Mouse (Mus musculus) cerebellum, adult 2 months (tissue): ENCODE results near the gene Endou. TPM values are rescaled to one million over a fixed set of nuclear protein-coding genes. Genes with fewer than 3 reads are reported as not detected.

ENCODE experiments used
- DNase-seq, 2 experiments: peaks; one replicate each; pipeline ENCODE4 v3.0.0; 2021
- H3K27ac ChIP-seq: fragments of 200-500 bp; 2 replicates; pipeline ENCODE4 v1.5.1; 2012; ENCODE audit warnings: low read length, control low read depth, inconsistent platforms; ENCODE audit not compliant: insufficient read depth
- H3K27me3 ChIP-seq: fragments of 200-500 bp; 2 replicates; pipeline ENCODE4 v1.6.1; 2012; ENCODE audit warnings: inconsistent platforms, mild to moderate bottlenecking, low read length, moderate library complexity; ENCODE audit not compliant: control insufficient read depth, insufficient read depth
- H3K4me1 ChIP-seq: fragments of 200-500 bp; 2 replicates; pipeline ENCODE4 v1.6.1; 2011; ENCODE audit warnings: low read length; ENCODE audit not compliant: control insufficient read depth, insufficient read depth
- H3K4me3 ChIP-seq: fragments of 200-500 bp; replicated peaks from 2 replicates; pipeline ENCODE3; 2011; ENCODE audit warnings: mild to moderate bottlenecking, low read depth, low read length, control low read depth; ENCODE audit not compliant: insufficient read depth
- CTCF ChIP-seq: fragments of 200-500 bp; IDR thresholded peaks from 2 replicates; pipeline ENCODE4 v1.5.1; 2011; ENCODE audit warnings: low read depth, mild to moderate bottlenecking, control low read depth, low read length, moderate library complexity, borderline replicate concordance; ENCODE audit not compliant: insufficient read depth
- POLR2A ChIP-seq: fragments of 200-500 bp; IDR thresholded peaks from 2 replicates; pipeline ENCODE4 v1.6.1; 2011; ENCODE audit warnings: low read length, control low read depth, borderline replicate concordance; ENCODE audit not compliant: insufficient read depth
- WGBS: fragments of 180-500 bp; shearing (Covaris S2); methylation state at CpG from one replicate; pipeline ENCODE4 v1.1.7; 2018; 5-methylcytosine and 5-hydroxymethylcytosine counted together
- polyA plus RNA-seq: library from polyadenylated mRNA; depleted of rRNA; stranded (reverse); fragments of >200 nt; gene quantifications from 2 replicates; pipeline ENCODE4 v1.2.3, GENCODE M21; 2012

Endou gene
- polyA plus RNA-seq, 1 experiment = 1.7 TPM

DNA sequence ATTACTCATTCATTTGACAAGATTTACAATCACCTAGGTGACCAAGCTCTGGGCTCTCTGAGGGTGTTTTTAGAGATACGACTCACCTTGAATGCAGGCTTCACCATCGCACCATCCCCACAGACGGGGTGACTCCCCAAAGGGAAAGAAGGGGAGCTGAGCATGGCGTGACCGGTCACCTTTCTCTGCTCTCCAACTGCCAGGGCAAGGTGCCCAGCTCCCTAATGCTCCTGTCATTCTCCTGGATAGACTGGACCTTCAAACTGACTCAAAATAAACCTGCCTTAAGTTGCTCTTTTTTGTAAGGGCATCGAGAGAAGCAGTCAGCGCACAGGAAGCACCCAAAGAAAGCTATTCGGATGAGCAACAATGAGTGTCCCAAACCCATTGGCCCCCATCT, 39.1 kb upstream of the Endou start:
- TF ChIP-seq CTCF (no peak), POLR2A (no peak)
- no peak overlapping the region for H3K4me3 ChIP-seq
- H3K4me1 ChIP-seq = 0 out of 2 replicates have a peak, but pooled peaks cover 3% of the 10 kb centered on the region
- whole genome bisulfite sequencing = 77% methylated on average over 8 of the region's 8 CpGs
- H3K27me3 ChIP-seq = no peaks in the 10 kb centered on the region
- H3K27ac ChIP-seq = no peak overlapping the region
- no peak for DNase-seq

DNA sequence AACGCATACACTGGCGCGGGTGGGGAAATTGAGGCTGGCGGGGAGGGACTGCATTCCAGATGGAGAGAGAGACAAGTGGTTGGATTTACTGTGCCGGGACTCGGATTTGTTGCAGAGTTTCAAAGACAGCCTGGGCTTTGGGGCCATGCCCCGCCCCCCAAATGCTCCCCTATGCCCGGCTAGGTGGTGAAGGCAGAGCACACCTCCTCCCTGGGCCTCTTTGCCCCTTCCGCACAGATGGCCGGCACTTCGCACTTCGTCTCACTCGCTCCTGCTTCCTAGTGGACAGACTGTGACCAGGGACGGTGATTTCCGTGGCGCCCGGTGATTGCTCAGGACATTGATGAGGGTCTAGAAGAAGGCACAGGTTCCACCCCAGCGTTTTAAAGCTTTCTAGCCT, 37.1 kb upstream of the Endou start:
- DNase-seq = peak; percentile 32 to 40
- Histone ChIP-seq H3K27ac (no peak overlapping the region), H3K4me3 (peak overlapping the region; percentile 41), H3K4me1 (0 out of 2 replicates have a peak, but pooled peaks cover 3% of the 10 kb centered on the region), H3K27me3 (no peaks in the 10 kb centered on the region)
- TF ChIP-seq CTCF (no peak; the same call in 1 of the 2 replicates), POLR2A (no peak)
- WGBS = 2% methylated on average over 18 of the region's 18 CpGs

DNA sequence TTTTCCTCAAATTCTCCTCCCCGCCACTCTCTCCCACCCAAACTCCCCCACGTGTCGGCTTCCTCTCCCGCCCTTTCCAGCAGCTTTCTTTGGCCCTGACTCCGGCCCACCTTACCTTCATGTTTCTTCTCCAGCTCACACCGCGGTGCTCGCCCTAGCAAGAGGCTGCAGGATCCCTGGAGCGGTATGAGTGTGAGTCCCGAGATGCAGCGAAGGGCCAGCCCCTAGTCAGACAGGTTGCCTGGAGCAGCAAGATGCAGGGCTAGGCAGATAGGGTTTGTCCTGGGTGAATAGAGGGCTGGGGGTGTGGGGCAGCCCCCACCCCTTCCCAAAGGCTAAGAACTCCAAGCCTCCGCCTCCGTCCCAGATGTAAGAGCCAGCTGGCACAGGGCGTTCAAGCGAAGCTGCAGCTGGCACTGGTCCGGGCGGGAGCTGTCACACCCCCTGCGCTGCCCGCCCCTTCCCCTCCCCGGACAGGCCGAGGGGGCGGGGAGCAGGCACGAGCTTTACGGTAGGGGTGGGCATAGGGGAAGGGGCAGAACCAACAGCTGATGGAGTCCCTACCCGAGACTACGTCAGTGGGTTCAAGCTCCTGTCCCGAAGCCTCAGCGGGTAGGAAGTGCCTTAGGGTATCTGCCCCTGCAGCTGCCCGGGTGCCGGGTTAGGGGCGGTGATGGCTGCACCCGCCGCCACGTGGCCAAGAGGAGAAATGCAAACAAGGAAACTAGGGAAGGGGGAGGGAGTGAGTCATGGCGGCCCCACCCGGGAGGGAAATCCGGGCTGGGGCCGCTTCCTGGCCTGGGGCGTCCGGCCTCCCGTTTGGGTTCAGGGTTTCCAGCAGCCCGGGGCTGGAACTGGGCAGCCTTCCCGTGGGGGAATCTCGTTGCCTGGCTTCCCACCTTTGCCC, 36.4 kb upstream of the Endou start, which contains the start of gene Rapgef3:
Rapgef3 (minus strand) TSS at position 693 of the 907 bp plus-strand sequence.
- WGBS = under 1% methylated on average over 44 of the region's 44 CpGs
- H3K27ac ChIP-seq = peak within 1 kb of the TSS; percentile 35; the same call in 1 of the 2 replicates

DNA sequence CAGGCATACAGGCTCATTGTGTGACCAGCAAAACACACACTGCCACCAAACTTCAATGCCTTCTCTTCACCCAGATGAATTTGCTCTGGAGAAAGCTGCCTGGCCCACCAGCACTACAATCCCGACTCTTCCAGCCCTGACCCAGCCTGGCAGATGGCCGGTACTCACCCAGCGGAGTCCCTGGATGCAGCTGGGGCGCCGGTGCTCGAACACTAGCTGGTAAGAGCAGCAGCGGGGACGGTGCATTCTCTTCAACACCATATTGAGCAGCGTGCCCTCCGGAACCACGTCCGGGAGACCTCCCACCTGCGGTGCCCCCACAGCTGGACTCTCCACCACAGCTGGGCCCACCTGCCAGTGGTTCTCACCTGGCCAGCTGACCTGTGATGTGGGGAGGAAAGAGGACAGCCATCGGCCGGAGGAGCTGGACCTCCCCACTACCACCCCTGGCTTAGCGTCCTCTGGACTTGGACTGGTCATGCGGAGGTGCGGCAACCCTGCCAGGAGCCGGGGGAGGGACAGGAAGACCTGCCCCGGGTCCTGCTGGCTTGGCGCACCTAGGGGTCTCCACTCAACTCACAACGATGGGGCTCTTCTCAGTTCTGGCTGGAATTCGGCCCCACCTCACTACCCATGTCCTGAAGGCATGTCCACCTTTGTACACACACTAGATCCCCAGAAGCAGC, 35.6 kb upstream of the Endou start:
- Histone ChIP-seq H3K4me3 (peak overlapping the region; percentile 51), H3K4me1 (0 out of 2 replicates have a peak, but pooled peaks cover 3% of the 10 kb centered on the region), H3K27me3 (no peaks in the 10 kb centered on the region), H3K27ac (peak overlapping the region; percentile 35; the same call in 1 of the 2 replicates)
- DNase-seq = peak in 1 of 2 experiments; percentile 25
- WGBS = 7% methylated on average over 23 of the region's 23 CpGs
- no peak for TF ChIP-seq POLR2A
- TF ChIP-seq CTCF = no peak

More for the DNA sequence above, 36.4 kb upstream of the Endou start, which contains the start of gene Rapgef3:
- 0 out of 2 replicates have a peak, but pooled peaks cover 3% of the 10 kb centered on the region for H3K4me1 ChIP-seq
- peak; percentile 45; the same call in 1 of the 2 replicates for TF ChIP-seq CTCF
- no peak for TF ChIP-seq POLR2A
- peak; percentile 58 to 69 for DNase-seq
- H3K27me3 ChIP-seq = no peaks in the 10 kb centered on the region
- peak within 1 kb of the TSS; percentile 51 for H3K4me3 ChIP-seq

DNA sequence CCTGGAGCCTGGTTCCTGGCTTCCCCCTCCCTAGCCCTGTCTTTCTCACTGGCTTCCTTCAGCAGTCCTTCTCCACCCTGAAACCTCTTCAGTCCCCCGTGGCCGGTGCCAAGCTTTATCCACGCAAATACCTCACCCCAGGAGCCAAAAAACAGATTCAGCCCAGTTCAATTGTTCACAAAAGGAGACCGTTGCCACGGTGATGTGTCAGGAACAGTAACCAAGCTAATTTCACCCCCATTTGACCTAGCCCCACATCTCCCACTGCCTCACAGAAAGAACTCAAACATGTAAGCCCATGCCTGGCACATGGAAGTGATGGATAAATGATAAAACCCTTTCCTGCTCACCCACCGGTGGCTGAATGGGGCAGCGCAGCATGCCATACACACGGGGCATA, 35.1 kb upstream of the Endou start:
- no peaks in the 10 kb centered on the region for H3K27me3 ChIP-seq
- H3K4me1 ChIP-seq = 0 out of 2 replicates have a peak, but pooled peaks cover 3% of the 10 kb centered on the region
- TF ChIP-seq CTCF = no peak
- TF ChIP-seq POLR2A = no peak
- H3K4me3 ChIP-seq = peak overlapping the region; percentile 51
- peak in 1 of 2 experiments; percentile 40 for DNase-seq
- peak overlapping the region; percentile 35; the same call in 1 of the 2 replicates for H3K27ac ChIP-seq
- 29% methylated on average over 8 of the region's 8 CpGs for WGBS

DNA sequence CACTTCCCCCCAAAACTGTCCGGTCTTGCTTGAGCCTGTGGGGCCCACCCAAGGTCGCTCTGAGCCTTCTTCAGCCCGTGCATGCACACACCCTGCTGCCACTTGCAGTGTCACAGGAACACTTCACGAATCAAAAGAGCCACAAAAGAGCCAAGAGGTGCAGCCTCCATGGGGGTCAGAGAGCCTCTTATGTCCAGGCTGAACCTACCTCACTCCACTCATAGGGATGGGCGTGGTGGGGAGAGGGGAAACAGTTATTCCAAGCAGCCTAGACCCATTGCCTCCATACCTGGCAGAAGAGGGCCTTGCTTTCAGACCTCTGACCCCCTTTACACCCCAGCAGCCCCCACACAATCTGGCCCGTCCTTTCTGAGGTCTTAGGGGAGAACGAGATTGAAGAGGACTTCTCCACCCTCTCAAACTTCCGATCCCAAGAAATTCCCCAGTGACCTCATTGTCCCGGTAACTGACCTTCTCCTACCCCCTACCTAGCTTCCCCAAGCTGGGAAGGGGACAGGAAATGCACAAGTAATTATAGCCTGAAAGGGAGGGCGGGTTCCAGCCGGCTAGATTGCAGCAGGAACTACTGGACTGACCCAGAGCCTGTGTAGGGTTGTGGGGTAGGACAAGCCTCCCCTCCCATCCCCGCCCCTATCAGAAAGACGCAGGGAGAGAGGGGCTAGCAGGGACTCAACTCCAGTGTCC, 34.1 kb upstream of the Endou start:
- 80% methylated on average over 13 of the region's 13 CpGs for WGBS
- TF ChIP-seq POLR2A (no peak), CTCF (no peak)
- Histone ChIP-seq H3K27ac (no peak overlapping the region; the same call in 1 of the 2 replicates), H3K27me3 (no peaks in the 10 kb centered on the region), H3K4me3 (no peak overlapping the region), H3K4me1 (peaks cover 6% of the 10 kb centered on the region; the same call in 1 of the 2 replicates)
- DNase-seq = no peak

DNA sequence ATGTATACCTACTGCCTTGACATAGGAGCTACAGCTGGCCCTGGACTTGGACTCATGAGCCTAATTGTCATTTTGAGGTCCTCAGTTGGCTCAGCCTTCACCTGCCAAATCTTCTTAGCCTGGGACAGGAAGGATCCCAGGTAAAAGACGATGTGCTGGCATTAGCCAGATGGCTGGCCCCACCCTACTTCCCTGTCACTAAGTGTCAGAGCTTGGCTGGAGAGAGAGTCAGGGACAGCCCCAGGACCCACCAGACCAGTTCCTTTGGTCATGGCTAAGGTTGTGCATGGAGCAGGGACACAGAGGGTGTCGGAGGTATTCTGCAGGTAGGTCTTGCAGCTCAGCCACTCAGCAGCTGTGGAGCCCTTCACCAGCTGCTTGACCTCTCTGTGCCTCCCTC, 33.4 kb upstream of the Endou start:
- DNase-seq = no peak
- TF ChIP-seq POLR2A (no peak), CTCF (no peak)
- no peaks in the 10 kb centered on the region for H3K27me3 ChIP-seq
- 76% methylated on average over 2 of the region's 2 CpGs for WGBS
- no peak overlapping the region for H3K27ac ChIP-seq
- H3K4me1 ChIP-seq = peaks cover 13% of the 10 kb centered on the region
- H3K4me3 ChIP-seq = no peak overlapping the region
